Mouse (Mus musculus) G1E (cell line): ENCODE results near the gene Erc2.

ENCODE experiments used
- CTCF ChIP-seq: IDR thresholded peaks from 2 replicates; pipeline ENCODE4 v1.5.1; 2012; ENCODE audit warnings: low read depth, low read length, inconsistent platforms, mixed read lengths
- GATA1 ChIP-seq: IDR thresholded peaks from 2 replicates; pipeline ENCODE4 v1.6.1; 2012; ENCODE audit warnings: borderline replicate concordance, low read length, inconsistent platforms, mixed read lengths
- POLR2AphosphoS5 ChIP-seq: IDR thresholded peaks from 2 replicates; pipeline ENCODE4 v1.6.1; 2012; ENCODE audit warnings: low read depth, low read length, inconsistent platforms; ENCODE audit not compliant: insufficient replicate concordance
- TAL1 ChIP-seq: conservative IDR thresholded peaks from 2 replicates; pipeline ENCODE4 v1.6.1; 2012; ENCODE audit warnings: low read depth, low read length, inconsistent platforms, mixed read lengths

DNA sequence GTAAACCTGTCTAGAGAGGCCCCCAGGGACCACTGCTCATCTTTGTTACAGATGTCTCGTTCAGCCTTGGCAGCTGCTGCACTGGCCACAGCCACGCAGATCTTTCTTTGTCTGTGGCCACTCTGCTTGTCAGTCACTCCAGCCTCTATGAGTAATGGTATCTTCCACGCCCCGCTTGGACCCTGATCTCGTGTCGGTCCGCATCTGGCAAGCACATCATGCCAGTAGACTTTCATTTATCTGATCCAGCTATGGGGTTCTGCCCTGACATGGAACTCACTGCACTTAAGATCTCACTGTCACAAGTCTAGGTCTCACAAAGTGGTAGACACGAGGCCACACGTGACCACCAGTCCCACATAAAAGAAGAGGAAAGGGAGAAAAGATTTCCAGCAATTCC lies 777.7 kb downstream of the Erc2 start:
- TF ChIP-seq CTCF: no peak
- no peak for TF ChIP-seq GATA1
- no peak for TF ChIP-seq POLR2AphosphoS5
- no peak for TF ChIP-seq TAL1
